Mouse (Mus musculus) layer of hippocampus, adult 2 months (tissue): ENCODE results near the gene Galnt6. TPM values are rescaled to one million over a fixed set of nuclear protein-coding genes. Genes with fewer than 3 reads are reported as not detected.
A peak's percentile ranks its signal among the peaks of the same experiment; 100 is the strongest.

Experiments
- DNase-seq, 2 experiments: peaks; one replicate each; pipeline ENCODE4 v3.0.0; 2022; ENCODE audit warnings: low spot score in 2 of 2
- H3K27ac ChIP-seq: fragments of 200-600 bp; 2 replicates; pipeline ENCODE4 v1.8.1; 2022
- H3K4me3 ChIP-seq: fragments of 200-600 bp; 2 replicates; pipeline ENCODE4 v1.8.1; 2022; ENCODE audit warnings: mild to moderate bottlenecking
- CTCF ChIP-seq: fragments of 200-600 bp; conservative IDR thresholded peaks from 2 replicates; pipeline ENCODE4 v1.8.1; 2022; ENCODE audit warnings: antibody characterized with exemption, mild to moderate bottlenecking, moderate library complexity
- total RNA-seq, 2 experiments: library from RNA; stranded (reverse); gene quantifications; 2 replicates each; pipeline ENCODE4 v1.2.3; 2021

Galnt6 gene
- total RNA-seq, 2 experiments from 2014 or later, result 5.6 to 7.0 TPM

DNA sequence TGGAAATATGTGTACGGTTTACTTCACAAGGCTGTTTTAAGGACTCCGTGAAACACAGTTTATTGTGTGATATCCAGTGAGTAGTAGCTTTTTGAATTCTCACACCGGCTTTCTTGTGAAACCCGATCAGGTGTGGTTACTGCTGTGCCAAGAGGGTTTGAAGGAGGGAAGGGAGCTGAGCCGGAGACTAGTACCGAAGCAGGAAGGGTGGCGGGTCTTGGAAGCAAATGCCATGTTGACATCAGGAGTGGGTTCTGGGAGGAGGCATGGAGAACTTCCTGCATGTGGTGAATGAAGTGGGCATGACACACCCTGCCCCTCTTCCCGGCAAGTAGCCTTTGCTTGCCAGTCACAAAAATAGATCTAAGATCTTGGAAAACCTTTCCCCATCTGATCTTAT, 33.5 kb upstream of the Galnt6 start:
- H3K27ac ChIP-seq, result peak overlapping the region; percentile 92
- no peak for TF ChIP-seq CTCF
- peak overlapping the region; percentile 88 for H3K4me3 ChIP-seq
- no peak for DNase-seq

- TF ChIP-seq CTCF, result peak; percentile 75
Observed at GRCm38 (mm10) chr15:100761419-100762185, 32.4 kb upstream of the Galnt6 start, which contains the start of gene Slc4a8. Gene Slc4a8 (plus strand): TSS chr15:100761747.

GRCm38 (mm10) chr15:100761036-100761418, 31.9 kb upstream of the Galnt6 start:
- H3K4me3 ChIP-seq, result peak overlapping the region; percentile 88
- no peak for DNase-seq
- no peak for TF ChIP-seq CTCF
- peak overlapping the region; percentile 92 for H3K27ac ChIP-seq

More at GRCm38 (mm10) chr15:100761419-100762185, 32.4 kb upstream of the Galnt6 start, which contains the start of gene Slc4a8:
- DNase-seq, result peak; percentile 93 to 95
- peak within 1 kb of the TSS; percentile 92 for H3K27ac ChIP-seq
- H3K4me3 ChIP-seq, result peak within 1 kb of the TSS; percentile 88

- DNase-seq, result no peak
- TF ChIP-seq CTCF, result no peak
- Histone ChIP-seq H3K4me3 (no peak overlapping the region), H3K27ac (no peak overlapping the region)
Observed at GRCm38 (mm10) chr15:100759286-100759685, 30.1 kb upstream of the Galnt6 start.

DNA sequence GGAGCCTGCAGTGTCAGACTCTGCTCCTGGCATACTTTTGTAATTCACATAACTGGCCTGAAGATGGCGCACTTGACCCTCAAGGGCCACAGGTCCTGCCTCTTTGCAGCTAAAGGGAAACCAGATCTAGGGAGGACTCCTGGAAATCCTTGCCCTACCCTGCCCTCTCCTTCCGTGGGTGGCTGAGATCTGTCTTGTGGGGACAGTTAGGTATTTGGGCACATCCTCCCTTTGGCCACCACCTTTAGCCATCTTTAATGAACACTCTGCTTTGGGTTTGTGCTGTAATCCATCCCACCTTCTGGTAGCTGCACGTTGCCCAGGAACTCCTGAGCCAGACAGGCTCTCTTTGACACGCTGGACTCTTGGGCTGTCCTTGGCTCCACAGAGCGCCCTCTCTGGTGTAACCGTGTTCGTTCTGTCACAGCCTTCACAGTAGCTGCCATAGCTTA, 28.4 kb upstream of the Galnt6 start:
- TF ChIP-seq CTCF, result peak; percentile 81
- Histone ChIP-seq H3K27ac (no peak overlapping the region), H3K4me3 (peak overlapping the region; percentile 22; the same call in 1 of the 2 replicates)
- peak in 1 of 2 experiments; percentile 76 for DNase-seq

DNA sequence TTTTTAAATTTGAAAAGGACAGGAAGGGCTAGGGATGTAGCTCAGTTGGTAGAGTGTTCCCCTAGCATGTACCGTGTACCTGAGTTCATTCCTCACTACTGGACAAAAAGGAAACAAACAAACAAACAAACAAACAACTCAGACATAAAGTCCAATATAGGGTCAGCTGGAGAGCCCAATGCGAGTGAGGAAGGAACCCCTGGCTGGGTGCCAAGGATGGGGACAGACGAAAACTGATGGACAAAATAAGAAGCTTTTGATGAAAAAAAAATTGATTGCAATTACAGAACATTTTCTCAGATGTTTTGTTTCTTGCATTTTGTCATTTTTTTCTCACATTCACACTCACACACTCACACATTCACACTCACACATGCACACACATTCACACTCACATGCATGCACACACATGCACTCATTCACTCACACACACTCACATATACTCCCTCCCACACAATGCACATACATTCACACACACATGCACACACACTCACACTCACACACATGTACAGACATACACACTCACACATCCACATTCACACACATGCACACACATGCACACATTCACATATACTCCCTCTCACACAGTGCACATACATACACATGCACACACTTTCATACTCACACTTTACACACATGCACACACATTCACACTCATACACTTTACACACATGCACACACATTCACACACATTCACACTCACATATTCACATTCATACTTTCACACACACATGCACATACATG, 26.9 kb upstream of the Galnt6 start:
- no peak overlapping the region for H3K4me3 ChIP-seq
- H3K27ac ChIP-seq, result no peak overlapping the region
- no peak for DNase-seq
- no peak for TF ChIP-seq CTCF

GRCm38 (mm10) chr15:100755498-100755859, 26.3 kb upstream of the Galnt6 start:
- H3K4me3 ChIP-seq, result no peak overlapping the region
- no peak for TF ChIP-seq CTCF
- no peak for DNase-seq
- H3K27ac ChIP-seq, result no peak overlapping the region

GRCm38 (mm10) chr15:100754805-100755497, 25.8 kb upstream of the Galnt6 start:
- Histone ChIP-seq H3K4me3 (no peak overlapping the region), H3K27ac (no peak overlapping the region)
- DNase-seq, result no peak
- TF ChIP-seq CTCF, result peak; percentile 66

GRCm38 (mm10) chr15:100754041-100754440, 24.9 kb upstream of the Galnt6 start:
- DNase-seq, result no peak
- H3K4me3 ChIP-seq, result no peak overlapping the region
- no peak overlapping the region for H3K27ac ChIP-seq
- TF ChIP-seq CTCF, result no peak

GRCm38 (mm10) chr15:100753045-100753444, 23.9 kb upstream of the Galnt6 start:
- no peak for TF ChIP-seq CTCF
- DNase-seq, result no peak
- H3K4me3 ChIP-seq, result no peak overlapping the region
- no peak overlapping the region for H3K27ac ChIP-seq

DNA sequence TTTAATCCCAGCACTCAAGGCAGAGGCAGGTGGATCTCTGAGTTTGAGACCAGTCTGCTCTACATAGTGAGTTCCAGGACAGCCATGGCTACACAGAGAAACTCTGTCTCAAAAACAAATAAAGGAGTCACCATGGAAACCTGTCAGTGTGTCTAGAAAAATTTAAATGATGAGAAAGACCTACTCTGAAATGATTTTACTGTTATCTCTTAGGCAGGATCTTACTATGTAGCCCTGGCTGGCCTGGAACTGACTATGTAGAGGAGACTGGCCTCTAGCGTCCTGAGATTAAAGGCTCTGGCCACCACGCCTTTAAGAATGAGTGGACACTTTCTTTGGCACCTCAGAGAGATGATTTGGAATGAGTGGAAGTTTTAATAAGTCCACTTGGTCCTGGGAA, 23.3 kb upstream of the Galnt6 start:
- H3K4me3 ChIP-seq, result no peak overlapping the region
- H3K27ac ChIP-seq, result no peak overlapping the region
- no peak for TF ChIP-seq CTCF
- no peak for DNase-seq

GRCm38 (mm10) chr15:100749751-100750538, 20.8 kb upstream of the Galnt6 start:
- H3K4me3 ChIP-seq, result no peak overlapping the region
- DNase-seq, result peak in 1 of 2 experiments; percentile 37
- TF ChIP-seq CTCF, result no peak
- H3K27ac ChIP-seq, result no peak overlapping the region
